Mouse (Mus musculus) spleen, adult 2 months (tissue): ENCODE measurements around the gene Gm14401.
"Not testable (repeated sequence)": the region's sequence is repeated elsewhere in the genome, so short reads cannot be mapped to it uniquely, and the experiment has no call there.

Experiments used
- CTCF ChIP-seq: fragments of 200-500 bp; IDR thresholded peaks from 2 replicates; pipeline ENCODE4 v1.5.1; 2011; ENCODE audit warnings: mild to moderate bottlenecking, inconsistent platforms; ENCODE audit not compliant: insufficient read depth, insufficient read length, insufficient replicate concordance; ENCODE audit errors: extremely low read depth
- POLR2A ChIP-seq: fragments of 200-500 bp; IDR thresholded peaks from 2 replicates; pipeline ENCODE4 v1.6.1; 2011; ENCODE audit warnings: low read depth, low read length, inconsistent platforms

GRCm38 (mm10) chr2:177129097-177129496 lies 55.0 kb downstream of the Gm14401 start:
- TF ChIP-seq CTCF, POLR2A: not testable (repeated sequence)
